11 mouse cellular contexts compared by ENCODE assay signal in the genomic region with DNA sequence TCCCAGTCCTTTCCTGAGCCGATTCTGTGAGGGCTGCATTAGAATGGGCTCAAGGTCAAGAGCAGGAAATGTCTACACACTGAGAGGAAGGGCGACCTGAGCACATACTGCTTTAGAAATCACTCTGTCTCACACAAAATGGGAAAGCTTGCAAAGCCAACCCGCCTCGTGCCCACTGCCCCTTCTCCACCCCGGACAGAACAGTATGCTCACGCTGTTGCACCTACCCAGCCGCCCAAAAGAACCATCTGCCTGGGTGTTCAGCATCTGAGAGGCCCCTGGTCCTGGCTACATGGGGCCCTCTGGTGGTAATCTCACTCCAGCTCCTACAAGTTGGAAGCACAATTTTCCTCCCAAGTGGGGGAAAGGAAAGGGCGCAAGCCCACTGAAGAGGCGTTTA. TPM values are rescaled to one million over a fixed set of nuclear protein-coding genes. Genes with fewer than 3 reads are reported as not detected.
DNase-seq lines count a peak whose midpoint lies in the region; ATAC-seq lines count a peak whose summit lies in the region.
"Had no signal": no experiment of that assay in that cellular context is flagged by ENCODE, and none has a peak within 500 bp of the region (broad histone marks: within the 10 kb centered on the region; RNA-seq: fewer than 3 reads in every experiment).

No protein-coding gene starts in this region.

- no peaks in the 10 kb centered on the region for H3K27me3 ChIP-seq in midbrain, embryonic 16.5 days (ENCODE audit: control insufficient read depth, insufficient read depth, low read depth, low read length)

- peaks cover 36% of the 10 kb centered on the region for H3K36me3 ChIP-seq in midbrain, embryonic 16.5 days (ENCODE audit: control insufficient read depth, insufficient read depth, low read length)

- no peaks in the 10 kb centered on the region for H3K4me1 ChIP-seq in midbrain, embryonic 16.5 days (ENCODE audit: control insufficient read depth, insufficient read depth, low read length)

- intact Hi-C loops in heart, postnatal 25 days (cut with DNase I) = no loop called here

- no peaks in the 10 kb centered on the region for H3K9me3 ChIP-seq in midbrain, embryonic 16.5 days (replicated peaks; ENCODE audit: control insufficient read depth, low read length, poor library complexity, severe bottlenecking)

- H3K4me3 ChIP-seq in midbrain, embryonic 16.5 days (ENCODE audit: low read depth, low read length) = no peak overlapping the region

- peak; percentile 28 for DNase-seq in heart, postnatal 4 days
- no peak for DNase-seq in heart, postnatal 25 days (ENCODE audit: low spot score)
- DNase-seq in cerebellum, adult 9-10 months = peak; percentile 42
- peak; percentile 29 to 82 for DNase-seq in frontal cortex, adult 2 months (ENCODE audit: extremely low spot score in 1 of 2, low spot score in 1 of 2)
- DNase-seq in layer of hippocampus, adult 9-11 months = peak; percentile 68
- no peak for DNase-seq in B cell, adult 2 months

- 31% methylated on average over 9 of the region's 9 CpGs for WGBS in midbrain, embryonic 16.5 days

- peak; percentile 70 for ATAC-seq in midbrain, embryonic 16.5 days
- no peak for ATAC-seq in erythroid progenitor cell, adult 5-6 weeks (replicated peaks; ENCODE audit: low FRiP score, poor library complexity, severe bottlenecking)

- H3K9ac ChIP-seq in midbrain, embryonic 16.5 days (ENCODE audit: low read depth, low read length) = no peak overlapping the region

- no peak overlapping the region for H3K27ac ChIP-seq in midbrain, embryonic 16.5 days (ENCODE audit: low read length)

- H3K4me2 ChIP-seq in midbrain, embryonic 16.5 days (ENCODE audit: low read length) = no peak overlapping the region

RNA-seq across cellular contexts. Expression of gene B3gat1, which starts 26.6 kb away (rescaled TPM):
- not detected for total RNA-seq in heart, postnatal 4 days (2021)
- total RNA-seq in heart, postnatal 25 days (2021) = not detected
- polyA plus RNA-seq in frontal cortex, adult 2 months (2012; rRNA removed) = 192 and 233 TPM in 2 replicates
- 40.7 and 41.5 TPM in 2 replicates for polyA plus RNA-seq in midbrain, embryonic 16.5 days (2015; fragmentation: Nextera tagmentation; extraction: Ambion mirVana)
- not detected in 2 replicates for total RNA-seq in erythroid progenitor cell, adult 5-6 weeks (2015; ENCODE audit: low replicate concordance)
- not detected in 2 replicates for total RNA-seq in erythroid progenitor cell, adult 5-6 weeks (2017; ENCODE audit: low replicate concordance)
- total RNA-seq: MEL had no signal
- polyA plus RNA-seq: gonadal fat pad, adult 2 months; lung, embryonic 16.5 days had no signal

RNA-seq across cellular contexts. Expression of gene Glb1l2, which starts 46.2 kb away (rescaled TPM):
- total RNA-seq in heart, postnatal 4 days (2021) = under 1 TPM; 0.47 to 0.79 TPM
- under 1 TPM; 0.23 to 0.84 TPM for total RNA-seq in heart, postnatal 25 days (2021)
- 0.72 and 0.82 TPM in 2 replicates for polyA plus RNA-seq in frontal cortex, adult 2 months (2012; rRNA removed)
- polyA plus RNA-seq in midbrain, embryonic 16.5 days (2015; fragmentation: Nextera tagmentation; extraction: Ambion mirVana) = 3.1 and 3.6 TPM in 2 replicates
- total RNA-seq in erythroid progenitor cell, adult 5-6 weeks (2015; ENCODE audit: low replicate concordance) = not detected in 2 replicates
- total RNA-seq in erythroid progenitor cell, adult 5-6 weeks (2017; ENCODE audit: low replicate concordance) = 0.91 TPM in 1 of 2 replicates, not detected in the other
- total RNA-seq: MEL had no signal

Comparison
In these comparisons a context has a peak if more than half of its experiments do, and no peak if none do; other contexts are left out.
1. DNase-seq: peak in heart, postnatal 4 days (single experiment), cerebellum, adult 9-10 months (single experiment), frontal cortex, adult 2 months (2 of 2) and layer of hippocampus, adult 9-11 months (single experiment); none in heart, postnatal 25 days (single experiment) and B cell, adult 2 months (0 of 2).